Mouse (Mus musculus) liver, embryonic 11.5 days (tissue): Measurements from ENCODE around the gene Clec2l. TPM values are rescaled to one million over a fixed set of nuclear protein-coding genes. Genes with fewer than 3 reads are reported as not detected.
A peak's percentile ranks its signal among the peaks of the same experiment; 100 is the strongest.

ENCODE experiments used
- ATAC-seq: fragments of 200-750 bp; cut with Nextera tagmentation; replicated peaks from 2 replicates; pipeline ENCODE4 v1.8.0; 2017; ENCODE audit warnings: moderate number of reproducible peaks, mild to moderate bottlenecking, moderate TSS enrichment, moderate library complexity; ENCODE audit not compliant: low FRiP score
- DNase-seq: peaks from one replicate; pipeline ENCODE4 v3.0.0-alpha.2; 2017; ENCODE audit warnings: low spot score
- H3K27ac ChIP-seq: fragments of 300-500 bp; sonication (generic); 2 replicates; pipeline ENCODE4 v1.5.1; 2014; ENCODE audit warnings: mild to moderate bottlenecking, low read depth, low read length, control low read depth
- H3K27me3 ChIP-seq: fragments of 300-500 bp; sonication (generic); replicated peaks from 2 replicates; pipeline ENCODE4 v1.6.1; 2014; ENCODE audit warnings: low read length, mixed read lengths; ENCODE audit not compliant: control insufficient read depth, insufficient read depth
- H3K36me3 ChIP-seq: fragments of 300-500 bp; sonication (generic); 2 replicates; pipeline ENCODE4 v1.6.1; 2014; ENCODE audit warnings: mild to moderate bottlenecking, low read length, moderate library complexity, mixed read lengths; ENCODE audit not compliant: control insufficient read depth, insufficient read depth
- H3K4me1 ChIP-seq: fragments of 300-500 bp; sonication (generic); replicated peaks from 2 replicates; pipeline ENCODE4 v1.6.1; 2014; ENCODE audit warnings: low read length, mixed read lengths; ENCODE audit not compliant: control insufficient read depth, insufficient read depth
- H3K4me2 ChIP-seq: fragments of 300-500 bp; sonication (generic); 2 replicates; pipeline ENCODE4 v1.6.1; 2014; ENCODE audit warnings: mild to moderate bottlenecking, control low read depth, moderate library complexity
- H3K4me3 ChIP-seq: fragments of 300-500 bp; sonication (generic); 2 replicates; pipeline ENCODE4 v1.5.1; 2014; ENCODE audit warnings: low read depth, low read length, control low read depth
- H3K9ac ChIP-seq: fragments of 300-500 bp; sonication (generic); 2 replicates; pipeline ENCODE4 v1.6.1; 2014; ENCODE audit warnings: low read depth, low read length, control low read depth
- H3K9me3 ChIP-seq: fragments of 300-500 bp; sonication (generic); 2 replicates; pipeline ENCODE4 v1.6.1; 2016; ENCODE audit warnings: low read length, inconsistent platforms, mixed read lengths; ENCODE audit not compliant: control insufficient read depth
- WGBS: fragments of 180-500 bp; shearing (Covaris S2); extraction: QIAGEN DNeasy Blood & Tissue Kit; methylation state at CpG from one replicate; pipeline ENCODE4 v1.1.7; 2014; 5-methylcytosine and 5-hydroxymethylcytosine counted together
- polyA plus RNA-seq: library from polyadenylated mRNA; unstranded; fragments of >200 nt; fragmentation: Nextera tagmentation; extraction: Ambion mirVana; gene quantifications from 2 replicates; pipeline ENCODE4 v1.2.1, GENCODE M21; 2014

Clec2l gene
- polyA plus RNA-seq, 1 experiment from 2014 or later: 0.43 TPM

DNA sequence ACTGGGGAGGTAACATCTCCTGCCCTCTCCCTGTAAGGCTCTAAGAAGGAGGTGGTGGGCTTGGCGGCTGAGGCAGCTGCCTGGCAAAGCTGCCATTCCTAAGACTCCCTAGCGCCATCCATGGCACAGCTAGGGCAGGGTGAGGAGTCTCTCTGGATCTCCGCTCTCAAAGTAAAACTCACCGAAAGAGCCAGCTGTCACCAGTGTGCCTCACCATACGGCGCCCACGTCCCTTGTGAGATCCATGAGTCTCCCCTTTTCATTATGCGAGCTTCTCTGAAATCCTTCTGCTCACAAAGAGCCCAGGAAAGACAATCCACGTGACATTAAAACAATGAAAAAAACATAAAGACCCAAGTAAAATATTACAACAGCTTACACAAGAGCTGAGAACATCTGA lies 33.7 kb downstream of the Clec2l start:
- no peak for ATAC-seq
- peaks cover 47% of the 10 kb centered on the region for H3K36me3 ChIP-seq
- H3K27ac ChIP-seq: no peak overlapping the region
- no peak overlapping the region for H3K4me2 ChIP-seq
- H3K9ac ChIP-seq: no peak overlapping the region
- H3K4me3 ChIP-seq: no peak overlapping the region
- no peaks in the 10 kb centered on the region for H3K9me3 ChIP-seq
- DNase-seq: no peak
- no peaks in the 10 kb centered on the region for H3K4me1 ChIP-seq
- H3K27me3 ChIP-seq: no peaks in the 10 kb centered on the region
- 90% methylated on average over 9 of the region's 9 CpGs for WGBS

DNA sequence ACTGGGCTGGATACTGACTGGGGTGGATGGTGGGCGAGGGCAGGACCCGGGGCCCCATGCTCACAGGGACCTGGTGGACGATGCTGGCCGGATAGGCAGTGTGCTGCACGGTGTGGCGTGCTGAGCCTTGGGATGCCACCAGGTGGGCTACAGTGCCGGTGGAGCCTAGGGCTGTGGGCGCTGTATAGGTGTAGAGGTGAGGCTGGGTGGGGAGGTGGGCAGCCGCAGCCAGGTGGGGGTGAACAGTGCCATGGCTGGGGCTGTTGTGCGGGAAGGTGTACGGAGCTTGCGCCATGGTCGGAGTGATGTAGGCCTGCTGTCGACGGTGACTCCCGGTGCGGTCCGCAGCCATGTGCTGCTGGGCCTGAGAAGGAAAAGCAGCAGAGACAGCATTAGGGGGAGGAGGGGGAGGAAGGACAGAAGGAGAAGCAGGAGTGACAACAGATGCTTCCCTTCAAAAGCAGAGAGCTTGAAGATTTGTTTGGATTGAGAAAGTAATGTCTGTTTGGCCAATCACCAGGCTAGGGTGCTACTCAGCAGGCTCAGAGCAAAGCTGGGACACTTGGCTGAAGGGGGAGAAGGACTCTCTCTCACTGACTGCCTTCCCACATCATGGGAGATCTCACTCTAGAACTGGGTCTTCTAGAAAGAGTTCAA lies 35.5 kb downstream of the Clec2l start:
- 96% methylated on average over 18 of the region's 18 CpGs for WGBS
- Histone ChIP-seq H3K4me3 (no peak overlapping the region), H3K4me1 (no peaks in the 10 kb centered on the region), H3K9me3 (no peaks in the 10 kb centered on the region), H3K9ac (no peak overlapping the region), H3K4me2 (no peak overlapping the region), H3K27me3 (no peaks in the 10 kb centered on the region), H3K27ac (no peak overlapping the region), H3K36me3 (peaks cover 58% of the 10 kb centered on the region)
- no peak for ATAC-seq
- no peak for DNase-seq

DNA sequence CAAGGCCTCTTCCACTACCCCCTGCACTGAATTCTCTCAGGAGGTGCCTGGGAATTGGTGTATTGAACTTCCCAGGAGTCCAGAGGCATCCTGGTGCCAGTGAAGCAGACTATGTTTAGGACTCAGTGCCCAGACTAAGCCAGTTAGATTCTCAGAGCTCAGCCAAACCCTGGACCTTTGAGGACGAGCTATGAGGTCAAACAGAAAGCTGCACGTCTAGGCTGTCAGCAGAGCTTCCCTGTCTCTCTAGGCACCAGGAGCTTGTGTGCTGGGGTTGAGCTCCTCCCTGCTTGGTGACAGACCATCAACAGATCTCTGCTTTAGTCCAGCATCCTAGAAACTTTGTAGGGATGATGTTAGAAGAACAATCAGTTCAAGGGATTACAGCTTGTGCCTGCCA lies 38.6 kb downstream of the Clec2l start:
- Histone ChIP-seq H3K4me2 (no peak overlapping the region), H3K4me3 (no peak overlapping the region), H3K27ac (no peak overlapping the region), H3K9ac (no peak overlapping the region), H3K9me3 (no peaks in the 10 kb centered on the region), H3K4me1 (no peaks in the 10 kb centered on the region), H3K27me3 (no peaks in the 10 kb centered on the region), H3K36me3 (peaks cover 53% of the 10 kb centered on the region)
- DNase-seq (no peak), ATAC-seq (no peak)
- 84% methylated on average over 2 of the region's 2 CpGs for WGBS

DNA sequence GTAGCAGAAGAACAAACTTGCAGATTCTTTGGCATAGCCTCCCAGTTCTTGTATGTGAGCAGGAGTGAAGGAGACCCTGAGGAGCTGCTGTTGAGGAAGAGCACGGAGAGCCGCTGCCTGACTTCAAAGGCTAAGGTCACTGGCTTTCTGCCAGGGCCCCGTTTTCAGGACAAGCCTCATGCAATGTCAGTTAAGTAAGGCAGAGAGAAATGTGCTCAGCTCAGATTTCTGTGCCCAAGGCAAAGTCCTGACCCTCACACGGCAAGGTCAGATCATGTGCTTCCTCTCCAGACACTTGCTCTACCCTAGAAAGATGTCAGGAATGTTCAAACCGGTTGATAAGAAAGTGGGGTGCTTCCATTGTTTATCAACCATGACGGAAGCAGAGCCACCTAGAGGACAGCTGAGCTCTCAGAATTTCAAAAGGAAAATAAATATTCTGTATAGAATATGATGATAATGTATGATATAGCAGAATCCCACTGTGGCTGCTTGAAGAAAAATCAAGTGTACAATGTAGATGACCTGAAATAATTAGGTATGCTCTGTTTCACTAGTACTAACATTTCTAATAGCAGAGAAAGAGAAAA lies 40.0 kb downstream of the Clec2l start:
- H3K4me3 ChIP-seq: no peak overlapping the region
- DNase-seq: no peak
- H3K4me1 ChIP-seq: no peaks in the 10 kb centered on the region
- no peak for ATAC-seq
- WGBS: 62% methylated on average over 6 of the region's 6 CpGs
- no peaks in the 10 kb centered on the region for H3K9me3 ChIP-seq
- H3K27ac ChIP-seq: no peak overlapping the region
- H3K27me3 ChIP-seq: no peaks in the 10 kb centered on the region
- peaks cover 58% of the 10 kb centered on the region for H3K36me3 ChIP-seq
- H3K4me2 ChIP-seq: no peak overlapping the region
- no peak overlapping the region for H3K9ac ChIP-seq

DNA sequence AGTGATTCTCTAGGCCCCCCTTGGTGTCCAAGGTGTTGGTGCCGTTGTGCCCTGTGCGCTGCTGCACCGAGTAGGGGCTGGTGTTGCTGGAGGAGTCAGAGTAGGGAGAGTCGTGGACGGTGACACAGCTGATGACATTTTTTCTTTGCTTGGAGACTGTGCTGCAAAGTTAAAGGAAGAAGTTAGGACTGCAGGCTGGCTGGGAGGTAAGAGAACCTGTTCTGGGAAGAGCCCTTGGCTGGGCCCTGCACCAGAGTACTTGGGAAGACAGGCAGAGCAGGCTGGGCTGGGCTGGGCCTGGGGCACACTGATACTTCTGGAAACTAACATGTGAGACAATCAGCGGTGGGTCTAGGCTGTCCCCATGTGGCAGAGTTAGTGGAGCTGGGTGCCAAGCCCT lies 40.7 kb downstream of the Clec2l start:
- WGBS: 92% methylated on average over 6 of the region's 6 CpGs
- Histone ChIP-seq H3K9me3 (no peaks in the 10 kb centered on the region), H3K4me2 (no peak overlapping the region), H3K27me3 (no peaks in the 10 kb centered on the region), H3K4me3 (no peak overlapping the region), H3K36me3 (peaks cover 53% of the 10 kb centered on the region), H3K9ac (no peak overlapping the region), H3K27ac (no peak overlapping the region), H3K4me1 (no peaks in the 10 kb centered on the region)
- DNase-seq: no peak
- ATAC-seq: no peak

DNA sequence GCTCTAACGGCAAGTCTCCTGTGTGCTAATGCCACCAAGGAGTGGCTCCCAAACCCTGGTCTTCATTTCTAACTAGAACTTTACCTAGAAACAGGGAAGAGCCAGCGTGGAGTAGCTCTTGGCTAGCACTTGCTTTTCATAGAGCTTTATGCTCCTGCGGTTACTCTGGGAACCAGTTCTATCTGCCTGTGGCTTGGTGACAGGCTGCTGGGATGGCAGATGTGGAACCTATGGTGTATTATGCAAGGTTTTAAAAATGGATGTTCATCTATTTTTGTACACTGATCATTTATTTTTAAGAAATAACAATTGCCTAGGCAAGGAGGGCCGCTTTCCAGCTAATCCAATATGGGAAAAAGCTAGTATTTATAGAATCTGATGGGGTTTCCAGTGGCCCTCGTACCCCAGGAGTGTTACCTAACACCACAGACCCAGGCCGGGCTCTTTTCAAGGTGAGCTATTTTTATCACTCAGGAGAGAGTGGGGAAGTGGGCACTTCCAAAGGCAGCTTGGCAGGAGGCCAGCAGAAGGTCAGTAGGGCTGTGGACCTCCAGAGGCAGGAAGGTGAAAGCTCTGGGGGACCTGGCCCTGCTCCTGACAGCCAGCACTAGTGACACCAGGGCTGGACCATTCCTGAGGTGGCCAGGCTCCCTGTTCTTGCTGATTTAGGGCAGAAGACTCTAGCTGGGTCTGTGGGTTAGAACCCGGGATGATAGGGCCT lies 41.6 kb downstream of the Clec2l start:
- DNase-seq (no peak), ATAC-seq (no peak)
- Histone ChIP-seq H3K4me3 (no peak overlapping the region), H3K9me3 (no peaks in the 10 kb centered on the region), H3K27me3 (no peaks in the 10 kb centered on the region), H3K27ac (no peak overlapping the region), H3K9ac (no peak overlapping the region), H3K4me1 (no peaks in the 10 kb centered on the region), H3K4me2 (no peak overlapping the region), H3K36me3 (peaks cover 49% of the 10 kb centered on the region)
- 81% methylated on average over 7 of the region's 7 CpGs for WGBS

DNA sequence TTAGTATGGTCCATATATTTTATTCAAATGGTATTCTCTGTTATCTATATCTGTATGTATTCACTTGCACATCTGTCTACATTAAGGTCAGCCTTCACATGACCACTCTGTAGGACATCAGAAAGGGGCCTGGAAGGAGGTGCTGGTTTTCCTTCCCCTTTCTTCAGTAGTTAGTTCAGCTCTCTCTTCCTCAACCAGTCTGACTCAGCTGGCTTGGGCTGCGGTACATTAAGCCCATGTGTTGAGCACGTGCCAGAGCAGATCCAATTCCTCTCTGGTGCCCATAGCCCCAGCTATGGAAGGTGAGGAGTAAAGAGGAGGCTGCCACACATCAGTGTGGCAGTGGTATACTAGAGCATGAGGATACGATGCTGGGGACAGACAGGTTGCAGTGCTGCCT lies 47.6 kb downstream of the Clec2l start:
- no peaks in the 10 kb centered on the region for H3K27me3 ChIP-seq
- no peaks in the 10 kb centered on the region; the same call in 1 of the 2 replicates for H3K4me1 ChIP-seq
- H3K9me3 ChIP-seq: no peaks in the 10 kb centered on the region
- ATAC-seq: no peak
- WGBS: 85% methylated on average over 3 of the region's 3 CpGs
- H3K4me2 ChIP-seq: no peak overlapping the region
- H3K9ac ChIP-seq: no peak overlapping the region
- H3K36me3 ChIP-seq: peaks cover 43% of the 10 kb centered on the region
- H3K27ac ChIP-seq: no peak overlapping the region
- no peak for DNase-seq
- H3K4me3 ChIP-seq: no peak overlapping the region

DNA sequence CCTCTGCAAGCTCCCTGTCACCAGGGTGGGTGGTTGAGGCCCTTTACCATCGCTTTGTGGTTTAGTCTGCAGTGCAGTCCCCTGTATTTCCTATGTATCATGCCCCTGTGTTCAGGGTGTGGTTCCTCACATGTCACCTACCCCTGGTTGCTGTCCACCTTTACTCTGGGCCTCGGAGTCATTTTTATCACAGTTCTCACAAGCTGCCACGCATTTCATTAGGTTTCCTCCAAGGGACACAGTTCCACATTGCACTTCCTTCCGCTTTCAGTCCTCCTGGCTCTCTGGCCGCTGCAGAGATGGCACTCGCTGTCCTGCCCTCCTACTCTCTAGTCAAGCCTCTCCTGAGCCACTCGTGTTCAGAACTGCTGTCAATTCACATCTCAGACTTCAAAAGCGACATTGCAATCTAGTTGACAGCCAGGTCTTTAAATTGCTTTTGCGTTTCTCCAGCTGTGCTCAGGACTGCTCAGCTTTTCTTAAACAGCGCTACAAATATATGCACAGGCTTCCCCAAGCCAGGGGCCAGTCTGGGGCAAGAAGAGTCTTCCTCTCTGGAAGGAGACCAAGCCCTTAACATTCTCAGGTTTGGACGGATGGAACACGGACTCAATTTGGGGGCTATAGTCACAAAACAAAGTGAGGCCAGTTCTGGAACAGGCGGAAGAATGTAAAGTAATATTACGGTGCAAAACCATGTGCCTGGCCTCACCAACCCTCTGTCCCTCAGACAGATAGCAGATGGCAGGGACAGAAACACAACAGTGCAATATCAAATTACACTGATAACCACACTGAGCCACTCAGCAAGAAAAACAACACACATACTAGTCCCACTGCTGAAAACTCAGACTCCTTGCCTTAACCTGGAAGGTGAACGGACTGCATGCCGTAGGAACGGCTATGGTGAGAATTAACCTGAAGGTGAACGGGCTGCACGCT lies 51.4 kb downstream of the Clec2l start:
- H3K9me3 ChIP-seq: no peaks in the 10 kb centered on the region
- H3K9ac ChIP-seq: peak overlapping the region; percentile 15; the same call in 1 of the 2 replicates
- no peak overlapping the region for H3K4me3 ChIP-seq
- H3K4me2 ChIP-seq: no peak overlapping the region
- no peaks in the 10 kb centered on the region for H3K27me3 ChIP-seq
- no peak for DNase-seq
- ATAC-seq: no peak
- peak overlapping the region; percentile 11; the same call in 1 of the 2 replicates for H3K27ac ChIP-seq
- peaks cover 55% of the 10 kb centered on the region for H3K36me3 ChIP-seq
- 77% methylated on average over 19 of the region's 19 CpGs for WGBS
- H3K4me1 ChIP-seq: no peaks in the 10 kb centered on the region; the same call in 1 of the 2 replicates
